Mouse (Mus musculus): ENCODE results near the gene Ccdc169. TPM values are rescaled to one million over a fixed set of nuclear protein-coding genes. Genes with fewer than 3 reads are reported as not detected.
A peak's percentile ranks its signal among the peaks of the same experiment; 100 is the strongest.

Gene Ccdc169
- polyA plus RNA-seq, 1 experiment, result 137 TPM

DNA sequence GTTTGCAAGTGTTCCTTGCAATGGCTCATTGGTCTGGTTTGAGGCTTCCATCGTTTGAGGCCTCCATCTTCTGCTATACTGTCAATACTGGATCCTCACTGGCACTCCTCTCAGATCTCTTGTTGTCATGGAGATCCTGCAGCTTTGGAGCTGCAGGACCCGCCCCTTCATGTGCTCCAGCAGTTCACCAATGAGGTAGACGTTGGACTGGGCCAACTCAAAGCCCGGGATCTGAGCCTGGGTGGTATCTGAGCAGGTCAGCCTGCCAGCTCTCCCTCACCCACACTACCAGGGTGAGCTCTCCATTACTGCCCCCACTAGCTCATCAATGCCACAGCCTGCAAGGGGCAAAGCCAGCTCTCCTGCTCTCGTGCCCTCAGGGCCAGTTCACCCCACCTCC, 20.3 kb downstream of the Ccdc169 start:
- no peak overlapping the region for H3K4me3 ChIP-seq (ENCODE audit: control insufficient read depth, low read depth, low read length)
- H3K27ac ChIP-seq (ENCODE audit: control insufficient read depth, insufficient read depth, low read depth, low read length), result no peak overlapping the region
- TF ChIP-seq CTCF (IDR thresholded peaks at IDR 0.05; ENCODE audit: control insufficient read depth, insufficient read depth, insufficient replicate concordance, low read depth, low read length), result no peak
- TF ChIP-seq POLR2A (IDR thresholded peaks at IDR 0.05; ENCODE audit: control insufficient read depth, low read depth, low read length), result no peak
- H3K36me3 ChIP-seq (ENCODE audit: control insufficient read depth, insufficient read depth, low read length), result no peaks in the 10 kb centered on the region
- no peaks in the 10 kb centered on the region for H3K4me1 ChIP-seq (ENCODE audit: control insufficient read depth, insufficient read depth, low read length)
- H3K27me3 ChIP-seq (ENCODE audit: control insufficient read depth, insufficient read depth, low read length), result no peaks in the 10 kb centered on the region

DNA sequence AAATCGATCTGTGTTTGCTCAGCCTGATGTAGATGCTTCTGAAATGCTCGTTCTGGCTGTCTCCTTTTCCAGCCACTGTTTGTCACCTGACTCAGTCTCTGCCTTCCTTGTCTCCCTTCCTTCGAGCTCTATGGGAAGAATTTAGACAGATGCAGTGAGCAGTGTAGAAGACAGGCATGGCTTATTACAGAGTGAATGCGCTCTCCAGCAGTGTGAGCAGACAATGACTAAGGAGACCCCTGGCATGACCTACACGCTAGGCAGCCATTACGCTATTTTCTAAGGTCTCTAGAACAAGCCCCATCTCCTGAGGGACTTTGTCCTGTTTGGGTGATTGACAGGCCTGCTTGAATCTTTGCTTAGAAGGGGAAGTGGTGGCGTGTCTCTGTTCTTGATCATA, 24.0 kb downstream of the Ccdc169 start:
- no peak for TF ChIP-seq CTCF (IDR thresholded peaks at IDR 0.05; ENCODE audit: control insufficient read depth, insufficient read depth, insufficient replicate concordance, low read depth, low read length)
- no peak for TF ChIP-seq POLR2A (IDR thresholded peaks at IDR 0.05; ENCODE audit: control insufficient read depth, low read depth, low read length)
- H3K4me3 ChIP-seq (ENCODE audit: control insufficient read depth, low read depth, low read length), result no peak overlapping the region
- H3K27ac ChIP-seq (ENCODE audit: control insufficient read depth, insufficient read depth, low read depth, low read length), result no peak overlapping the region
- no peaks in the 10 kb centered on the region for H3K36me3 ChIP-seq (ENCODE audit: control insufficient read depth, insufficient read depth, low read length)
- no peaks in the 10 kb centered on the region for H3K4me1 ChIP-seq (ENCODE audit: control insufficient read depth, insufficient read depth, low read length)
- no peaks in the 10 kb centered on the region for H3K27me3 ChIP-seq (ENCODE audit: control insufficient read depth, insufficient read depth, low read length)

DNA sequence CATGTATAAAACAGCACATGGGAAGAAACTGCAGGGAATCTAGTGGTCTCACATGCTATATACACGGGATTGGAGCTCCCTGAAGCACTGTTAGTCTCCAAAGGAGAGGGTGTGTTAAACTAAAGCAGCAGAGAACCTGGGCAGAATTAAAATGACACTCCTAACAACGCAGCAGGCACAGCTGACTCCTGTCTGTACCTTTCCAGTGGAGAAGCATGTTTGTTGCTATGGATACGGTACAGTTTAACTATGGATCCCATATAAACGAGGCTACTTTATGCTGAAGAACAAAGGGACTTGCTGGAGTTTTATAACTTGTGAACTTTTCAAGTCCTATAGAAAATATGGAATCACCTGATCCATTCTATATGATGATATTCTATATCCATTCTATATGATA, 26.4 kb downstream of the Ccdc169 start:
- H3K36me3 ChIP-seq (ENCODE audit: control insufficient read depth, insufficient read depth, low read length), result no peaks in the 10 kb centered on the region
- H3K4me1 ChIP-seq (ENCODE audit: control insufficient read depth, insufficient read depth, low read length), result no peaks in the 10 kb centered on the region
- no peak overlapping the region for H3K4me3 ChIP-seq (ENCODE audit: control insufficient read depth, low read depth, low read length)
- TF ChIP-seq CTCF (IDR thresholded peaks at IDR 0.05; ENCODE audit: control insufficient read depth, insufficient read depth, insufficient replicate concordance, low read depth, low read length) (no peak), POLR2A (IDR thresholded peaks at IDR 0.05; ENCODE audit: control insufficient read depth, low read depth, low read length) (no peak)
- H3K27me3 ChIP-seq (ENCODE audit: control insufficient read depth, insufficient read depth, low read length), result no peaks in the 10 kb centered on the region
- H3K27ac ChIP-seq (ENCODE audit: control insufficient read depth, insufficient read depth, low read depth, low read length), result no peak overlapping the region

DNA sequence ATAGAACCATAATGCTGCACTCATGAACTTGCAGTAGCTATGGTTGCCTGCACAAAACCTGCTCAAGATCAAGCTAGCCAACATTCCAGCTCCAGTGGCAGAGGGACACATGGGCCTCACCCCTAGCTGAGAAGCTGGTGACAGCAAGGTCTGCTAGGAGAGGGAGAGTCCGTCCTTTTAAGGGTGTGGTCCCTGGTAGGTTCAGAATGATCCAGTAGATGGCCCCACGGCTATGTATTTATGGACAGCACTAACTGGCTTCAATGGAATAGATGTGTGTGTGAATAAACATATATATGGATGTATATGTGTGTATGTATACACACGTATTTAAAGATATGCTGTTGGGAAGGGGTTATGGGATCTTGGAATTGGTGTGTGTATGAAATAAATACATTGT, 35.3 kb downstream of the Ccdc169 start:
- Histone ChIP-seq H3K27me3 (ENCODE audit: control insufficient read depth, insufficient read depth, low read length) (no peaks in the 10 kb centered on the region), H3K27ac (ENCODE audit: control insufficient read depth, insufficient read depth, low read depth, low read length) (no peak overlapping the region), H3K4me3 (ENCODE audit: control insufficient read depth, low read depth, low read length) (no peak overlapping the region), H3K4me1 (ENCODE audit: control insufficient read depth, insufficient read depth, low read length) (no peaks in the 10 kb centered on the region), H3K36me3 (ENCODE audit: control insufficient read depth, insufficient read depth, low read length) (no peaks in the 10 kb centered on the region)
- no peak for TF ChIP-seq POLR2A (IDR thresholded peaks at IDR 0.05; ENCODE audit: control insufficient read depth, low read depth, low read length)
- TF ChIP-seq CTCF (IDR thresholded peaks at IDR 0.05; ENCODE audit: control insufficient read depth, insufficient read depth, insufficient replicate concordance, low read depth, low read length), result no peak

DNA sequence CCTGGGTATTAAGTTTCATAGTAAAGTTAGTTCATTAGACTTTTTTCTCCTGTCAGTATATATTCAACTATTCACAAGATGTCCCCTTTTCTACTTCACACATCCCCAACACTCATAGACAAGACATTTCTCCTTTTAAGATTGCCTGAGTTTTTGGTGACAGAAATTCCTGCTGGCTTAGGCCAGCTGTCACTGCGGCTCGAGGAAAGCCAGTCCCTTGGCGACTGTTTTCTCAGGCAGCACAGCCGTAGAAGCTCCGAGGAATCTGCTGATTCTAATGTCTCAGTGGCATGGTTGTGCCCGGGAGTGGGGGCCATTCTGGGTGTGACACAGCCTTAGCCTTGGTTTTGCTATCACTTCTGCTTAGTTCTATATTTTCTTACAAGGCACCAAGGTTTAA, 40.1 kb downstream of the Ccdc169 start:
- Histone ChIP-seq H3K27me3 (ENCODE audit: control insufficient read depth, insufficient read depth, low read length) (no peaks in the 10 kb centered on the region), H3K27ac (ENCODE audit: control insufficient read depth, insufficient read depth, low read depth, low read length) (no peak overlapping the region), H3K4me3 (ENCODE audit: control insufficient read depth, low read depth, low read length) (no peak overlapping the region), H3K36me3 (ENCODE audit: control insufficient read depth, insufficient read depth, low read length) (no peaks in the 10 kb centered on the region), H3K4me1 (ENCODE audit: control insufficient read depth, insufficient read depth, low read length) (peaks cover 3% of the 10 kb centered on the region)
- TF ChIP-seq CTCF (IDR thresholded peaks at IDR 0.05; ENCODE audit: control insufficient read depth, insufficient read depth, insufficient replicate concordance, low read depth, low read length) (no peak), POLR2A (IDR thresholded peaks at IDR 0.05; ENCODE audit: control insufficient read depth, low read depth, low read length) (no peak)

DNA sequence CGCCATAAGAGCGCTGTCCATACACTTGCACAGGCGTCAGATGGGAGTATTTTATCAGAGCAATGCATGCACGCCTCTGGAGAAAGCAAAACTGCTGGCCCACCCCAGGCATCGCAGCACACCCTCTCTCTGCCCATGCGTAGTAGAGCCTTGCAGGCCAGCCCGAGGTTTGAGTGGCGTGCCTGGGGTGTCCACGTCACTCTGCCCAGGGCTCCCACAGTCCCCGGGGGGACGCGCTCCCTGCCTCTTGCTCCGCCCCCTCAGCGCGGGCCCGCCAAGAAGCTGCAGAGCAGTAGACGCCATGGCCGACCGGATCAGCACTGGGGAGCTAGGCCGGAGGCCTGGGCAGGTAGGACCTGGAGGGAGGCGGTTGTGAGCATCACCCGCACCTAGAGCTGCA, 44.6 kb downstream of the Ccdc169 start, which contains the start of gene Sohlh2:
TSS of gene Sohlh2 (plus strand) at position 263 of the 400 bp plus-strand sequence.
- TF ChIP-seq CTCF (IDR thresholded peaks at IDR 0.05; ENCODE audit: control insufficient read depth, insufficient read depth, insufficient replicate concordance, low read depth, low read length), result no peak
- TF ChIP-seq POLR2A (IDR thresholded peaks at IDR 0.05; ENCODE audit: control insufficient read depth, low read depth, low read length), result no peak
- H3K4me1 ChIP-seq (ENCODE audit: control insufficient read depth, insufficient read depth, low read length), result peaks cover 10% of the 10 kb centered on the region
- peak within 1 kb of the TSS; percentile 28 for H3K27ac ChIP-seq (ENCODE audit: control insufficient read depth, insufficient read depth, low read depth, low read length)
- no peaks in the 10 kb centered on the region for H3K27me3 ChIP-seq (ENCODE audit: control insufficient read depth, insufficient read depth, low read length)
- H3K36me3 ChIP-seq (ENCODE audit: control insufficient read depth, insufficient read depth, low read length), result no peaks in the 10 kb centered on the region
- peak within 1 kb of the TSS; percentile 89 for H3K4me3 ChIP-seq (ENCODE audit: control insufficient read depth, low read depth, low read length)

DNA sequence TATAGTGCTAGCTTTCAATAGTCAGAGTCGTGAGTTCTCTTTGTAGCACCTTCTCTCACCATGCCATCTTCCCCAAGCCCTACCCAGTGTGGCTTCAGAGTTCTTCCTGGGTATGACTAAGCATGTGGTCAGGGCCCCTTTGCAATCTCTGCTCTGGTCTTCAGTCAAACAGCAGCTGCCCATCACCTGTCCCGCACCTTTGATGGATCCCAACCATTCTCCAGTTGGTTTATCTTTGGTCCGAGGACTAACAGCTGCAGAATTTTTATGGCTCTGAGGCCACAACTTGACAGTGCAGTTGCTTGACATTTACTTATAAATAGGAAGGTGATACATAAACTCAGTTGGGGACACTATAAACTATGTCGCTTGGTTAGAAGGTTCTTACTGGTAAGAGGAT, 54.5 kb downstream of the Ccdc169 start:
- Histone ChIP-seq H3K4me1 (ENCODE audit: control insufficient read depth, insufficient read depth, low read length) (no peaks in the 10 kb centered on the region), H3K27ac (ENCODE audit: control insufficient read depth, insufficient read depth, low read depth, low read length) (no peak overlapping the region), H3K4me3 (ENCODE audit: control insufficient read depth, low read depth, low read length) (no peak overlapping the region), H3K27me3 (ENCODE audit: control insufficient read depth, insufficient read depth, low read length) (no peaks in the 10 kb centered on the region), H3K36me3 (ENCODE audit: control insufficient read depth, insufficient read depth, low read length) (no peaks in the 10 kb centered on the region)
- TF ChIP-seq CTCF (IDR thresholded peaks at IDR 0.05; ENCODE audit: control insufficient read depth, insufficient read depth, insufficient replicate concordance, low read depth, low read length) (no peak), POLR2A (IDR thresholded peaks at IDR 0.05; ENCODE audit: control insufficient read depth, low read depth, low read length) (no peak)

DNA sequence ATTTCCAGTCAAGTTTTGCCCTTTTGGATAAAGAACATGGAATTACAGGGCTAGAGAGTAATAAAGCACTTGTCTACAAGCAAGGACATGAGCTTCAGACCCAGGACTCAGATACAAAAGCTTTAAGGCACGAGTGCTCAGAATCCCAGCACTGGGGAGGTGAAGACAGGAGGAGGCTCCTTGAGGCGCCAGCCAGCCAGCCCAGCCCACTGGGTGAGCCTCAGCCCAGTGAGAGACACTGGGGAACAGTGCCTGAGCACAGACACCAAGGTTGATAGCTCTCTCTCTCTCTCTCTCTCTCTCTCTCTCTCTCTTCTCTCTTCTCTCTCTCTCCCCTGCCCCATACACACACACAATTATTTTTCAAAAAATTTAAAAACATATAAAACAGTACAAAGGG, 56.2 kb downstream of the Ccdc169 start:
- Histone ChIP-seq H3K36me3 (ENCODE audit: control insufficient read depth, insufficient read depth, low read length) (no peaks in the 10 kb centered on the region), H3K4me3 (ENCODE audit: control insufficient read depth, low read depth, low read length) (no peak overlapping the region), H3K27ac (ENCODE audit: control insufficient read depth, insufficient read depth, low read depth, low read length) (no peak overlapping the region), H3K27me3 (ENCODE audit: control insufficient read depth, insufficient read depth, low read length) (no peaks in the 10 kb centered on the region), H3K4me1 (ENCODE audit: control insufficient read depth, insufficient read depth, low read length) (no peaks in the 10 kb centered on the region)
- TF ChIP-seq POLR2A (IDR thresholded peaks at IDR 0.05; ENCODE audit: control insufficient read depth, low read depth, low read length) (no peak), CTCF (IDR thresholded peaks at IDR 0.05; ENCODE audit: control insufficient read depth, insufficient read depth, insufficient replicate concordance, low read depth, low read length) (no peak)

All from testis, adult 2 months (tissue).